ENCODE assay signal across 8 mouse cellular contexts in the genomic region with DNA sequence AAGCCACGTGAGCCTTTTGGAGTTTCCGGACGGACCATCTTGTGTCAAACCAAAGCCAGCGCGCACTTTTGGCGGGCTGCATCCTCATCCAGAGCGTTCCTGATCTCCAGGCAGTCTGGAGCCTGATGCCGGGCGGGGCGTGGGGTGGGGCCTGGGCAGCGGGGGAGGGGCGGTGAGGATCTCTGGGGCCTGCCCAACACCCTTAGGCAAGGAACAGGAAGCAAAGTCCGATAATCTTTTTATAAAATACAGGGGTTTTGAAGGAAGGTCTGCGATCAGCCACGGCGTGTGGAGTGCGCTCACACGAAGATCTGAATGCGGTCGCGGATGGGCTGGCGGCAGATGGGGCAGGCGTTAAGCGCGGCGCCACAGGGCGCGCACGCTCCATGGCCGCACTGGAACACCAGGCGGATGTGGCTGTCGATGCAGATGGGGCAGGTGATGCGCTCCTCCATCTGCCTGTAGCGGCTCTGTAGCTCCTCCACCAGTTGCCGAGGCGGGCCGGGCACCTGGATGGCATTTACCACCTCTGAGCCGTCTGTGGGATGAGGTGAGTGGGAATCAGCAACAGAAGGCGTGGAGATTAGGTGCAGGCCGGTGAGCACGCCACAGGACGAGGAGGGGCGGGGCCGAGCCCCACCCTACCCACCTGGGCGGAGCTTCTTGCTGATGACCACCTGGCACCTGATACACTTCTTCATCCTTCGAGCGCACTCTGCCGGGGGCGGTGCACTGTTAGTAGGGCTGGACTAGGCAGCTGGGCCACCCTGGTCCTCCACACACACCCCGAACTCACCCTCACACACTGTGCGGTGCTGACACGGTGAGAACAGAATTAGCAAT. TPM values are rescaled to one million over a fixed set of nuclear protein-coding genes. Genes with fewer than 3 reads are reported as not detected.
A peak's percentile ranks its signal among the peaks of the same experiment; 100 is the strongest.
DNase-seq lines count a peak whose midpoint lies in the region; ATAC-seq and TF ChIP-seq lines count a peak whose summit lies in the region.

No protein-coding gene starts in this region.

- peaks cover 63% of the 10 kb centered on the region for H3K36me3 ChIP-seq in embryonic facial prominence, embryonic 13.5 days
- H3K36me3 ChIP-seq in hindbrain, embryonic 12.5 days: peaks cover 45% of the 10 kb centered on the region
- peaks cover 21% of the 10 kb centered on the region for H3K36me3 ChIP-seq in liver, embryonic 12.5 days
- peaks cover 67% of the 10 kb centered on the region for H3K36me3 ChIP-seq in midbrain, postnatal 0 days (ENCODE audit: insufficient read depth, low read length)

- WGBS in embryonic facial prominence, embryonic 13.5 days: 1% methylated on average over 52 of the region's 52 CpGs
- 2% methylated on average over 52 of the region's 52 CpGs for WGBS in hindbrain, embryonic 12.5 days
- 4% methylated on average over 52 of the region's 52 CpGs for WGBS in liver, embryonic 12.5 days (ENCODE audit: insufficient replicate concordance)
- 12% methylated on average over 49 of the region's 52 CpGs for WGBS in midbrain, postnatal 0 days

- H3K4me3 ChIP-seq in embryonic facial prominence, embryonic 13.5 days: peak overlapping the region; percentile 57
- peak overlapping the region; percentile 34 for H3K4me3 ChIP-seq in hindbrain, embryonic 12.5 days
- H3K4me3 ChIP-seq in liver, embryonic 12.5 days: peak overlapping the region; percentile 45
- peak overlapping the region; percentile 13; the same call in 1 of the 2 replicates for H3K4me3 ChIP-seq in midbrain, postnatal 0 days (ENCODE audit: low read depth, low read length)

- H3K27me3 ChIP-seq in embryonic facial prominence, embryonic 13.5 days: peaks cover 58% of the 10 kb centered on the region
- peaks cover 71% of the 10 kb centered on the region for H3K27me3 ChIP-seq in hindbrain, embryonic 12.5 days
- H3K27me3 ChIP-seq in liver, embryonic 12.5 days (replicated peaks): peaks cover 59% of the 10 kb centered on the region
- peaks cover 44% of the 10 kb centered on the region for H3K27me3 ChIP-seq in midbrain, postnatal 0 days (ENCODE audit: insufficient read depth, low read length)

- no peaks in the 10 kb centered on the region for H3K9me3 ChIP-seq in embryonic facial prominence, embryonic 13.5 days
- H3K9me3 ChIP-seq in hindbrain, embryonic 12.5 days (replicated peaks): no peaks in the 10 kb centered on the region
- no peaks in the 10 kb centered on the region for H3K9me3 ChIP-seq in liver, embryonic 12.5 days (replicated peaks)
- no peaks in the 10 kb centered on the region for H3K9me3 ChIP-seq in midbrain, postnatal 0 days (ENCODE audit: low read length)

- no peak for TF ChIP-seq CTCF in midbrain, postnatal 0 days (IDR thresholded peaks at IDR 0.05)

- H3K9ac ChIP-seq in embryonic facial prominence, embryonic 13.5 days: peak overlapping the region; percentile 82
- H3K9ac ChIP-seq in hindbrain, embryonic 12.5 days: peak overlapping the region; percentile 56
- H3K9ac ChIP-seq in liver, embryonic 12.5 days: peak overlapping the region; percentile 28; the same call in 1 of the 2 replicates
- peak overlapping the region; percentile 29; the same call in 1 of the 2 replicates for H3K9ac ChIP-seq in midbrain, postnatal 0 days (replicated peaks; ENCODE audit: low read length, poor library complexity, severe bottlenecking)

- ATAC-seq in CD4-positive, CD25-positive, alpha-beta regulatory T cell, adult 4 months: peak; percentile 87
- peak; percentile 68; the same call in 1 of the 2 replicates for ATAC-seq in embryonic facial prominence, embryonic 13.5 days (ENCODE audit: insufficient number of reproducible peaks, insufficient read depth, low FRiP score, low TSS enrichment, low read depth)
- peak; percentile 55 for ATAC-seq in hindbrain, embryonic 12.5 days (ENCODE audit: low FRiP score)
- ATAC-seq in liver, embryonic 12.5 days: peak; percentile 47
- ATAC-seq in midbrain, postnatal 0 days (ENCODE audit: low FRiP score): no peak

- 0 out of 2 replicates have a peak overlapping the region, but pooled peaks have one; percentile 33 for H3K27ac ChIP-seq in embryonic facial prominence, embryonic 13.5 days
- no peak overlapping the region for H3K27ac ChIP-seq in hindbrain, embryonic 12.5 days
- no peak overlapping the region for H3K27ac ChIP-seq in liver, embryonic 12.5 days
- H3K27ac ChIP-seq in midbrain, postnatal 0 days (ENCODE audit: low read depth, low read length): no peak overlapping the region

- H3K4me1 ChIP-seq in embryonic facial prominence, embryonic 13.5 days: peaks cover 44% of the 10 kb centered on the region
- peaks cover 32% of the 10 kb centered on the region for H3K4me1 ChIP-seq in hindbrain, embryonic 12.5 days
- peaks cover 44% of the 10 kb centered on the region for H3K4me1 ChIP-seq in liver, embryonic 12.5 days
- H3K4me1 ChIP-seq in midbrain, postnatal 0 days (ENCODE audit: insufficient read depth, low read length): peaks cover 3% of the 10 kb centered on the region; the same call in 1 of the 2 replicates

- DNase-seq in R1 (ENCODE audit: low read depth, low spot score): peak; percentile 87
- DNase-seq in midbrain, postnatal 0 days (ENCODE audit: low spot score): peak; percentile 28
- peak; percentile 76 for DNase-seq in thymus, postnatal 4 days
- no peak for DNase-seq in left cerebral cortex, adult 18-20 months (ENCODE audit: low spot score in 2 of 2)

- H3K4me2 ChIP-seq in embryonic facial prominence, embryonic 13.5 days: peak overlapping the region; percentile 94
- peak overlapping the region; percentile 65 for H3K4me2 ChIP-seq in hindbrain, embryonic 12.5 days (replicated peaks)
- peak overlapping the region; percentile 67 for H3K4me2 ChIP-seq in liver, embryonic 12.5 days
- peak overlapping the region; percentile 30 for H3K4me2 ChIP-seq in midbrain, postnatal 0 days (ENCODE audit: low read depth, low read length, poor library complexity, severe bottlenecking)

RNA-seq across cellular contexts. Expression of gene Mmp23, which starts 1.5 kb away (rescaled TPM):
- not detected for polyA plus RNA-seq in CD4-positive, CD25-positive, alpha-beta regulatory T cell, adult 4 months (2017; shearing (Covaris generic))
- 24.8 and 26.1 TPM in 2 replicates for polyA plus RNA-seq in embryonic facial prominence, embryonic 13.5 days (2015; fragmentation: Nextera tagmentation; extraction: Ambion mirVana)
- polyA plus RNA-seq in hindbrain, embryonic 12.5 days (2016; fragmentation: Nextera tagmentation; extraction: Ambion mirVana): 3.9 and 5.9 TPM in 2 replicates
- 8.1 and 9.2 TPM in 2 replicates for polyA plus RNA-seq in liver, embryonic 12.5 days (2016; fragmentation: Nextera tagmentation; extraction: Ambion mirVana)
- 4.1 and 6.4 TPM in 2 replicates for total RNA-seq in midbrain, postnatal 0 days (2014; rRNA removed)
- polyA plus RNA-seq in midbrain, postnatal 0 days (2015; fragmentation: Nextera tagmentation; extraction: Ambion mirVana): 4.4 and 5.6 TPM in 2 replicates
- total RNA-seq in left cerebral cortex, adult 18-20 months (2021): 1 to 10 TPM; 2.4 to 4.6 TPM

RNA-seq across cellular contexts. Expression of gene Gm10563, which starts 9.5 kb away (rescaled TPM):
- not detected for polyA plus RNA-seq in CD4-positive, CD25-positive, alpha-beta regulatory T cell, adult 4 months (2017; shearing (Covaris generic))
- polyA plus RNA-seq in embryonic facial prominence, embryonic 13.5 days (2015; fragmentation: Nextera tagmentation; extraction: Ambion mirVana): not detected in 2 replicates
- not detected in 2 replicates for polyA plus RNA-seq in hindbrain, embryonic 12.5 days (2016; fragmentation: Nextera tagmentation; extraction: Ambion mirVana)
- polyA plus RNA-seq in liver, embryonic 12.5 days (2016; fragmentation: Nextera tagmentation; extraction: Ambion mirVana): not detected in 2 replicates
- not detected in 2 replicates for total RNA-seq in midbrain, postnatal 0 days (2014; rRNA removed)
- polyA plus RNA-seq in midbrain, postnatal 0 days (2015; fragmentation: Nextera tagmentation; extraction: Ambion mirVana): not detected in 2 replicates
- total RNA-seq in left cerebral cortex, adult 18-20 months (2021): not detected

RNA-seq across cellular contexts. Expression of gene Mib2, which starts 14.3 kb away (rescaled TPM):
- polyA plus RNA-seq in CD4-positive, CD25-positive, alpha-beta regulatory T cell, adult 4 months (2017; shearing (Covaris generic)): 1 to 10 TPM; 4.8 to 5.1 TPM
- 36.1 and 36.7 TPM in 2 replicates for polyA plus RNA-seq in embryonic facial prominence, embryonic 13.5 days (2015; fragmentation: Nextera tagmentation; extraction: Ambion mirVana)
- polyA plus RNA-seq in hindbrain, embryonic 12.5 days (2016; fragmentation: Nextera tagmentation; extraction: Ambion mirVana): 32.5 and 39.1 TPM in 2 replicates
- 7.2 and 7.4 TPM in 2 replicates for polyA plus RNA-seq in liver, embryonic 12.5 days (2016; fragmentation: Nextera tagmentation; extraction: Ambion mirVana)
- 115 and 118 TPM in 2 replicates for total RNA-seq in midbrain, postnatal 0 days (2014; rRNA removed)
- polyA plus RNA-seq in midbrain, postnatal 0 days (2015; fragmentation: Nextera tagmentation; extraction: Ambion mirVana): 49.3 and 49.5 TPM in 2 replicates
- 100 to 1,000 TPM; 128 to 129 TPM for total RNA-seq in left cerebral cortex, adult 18-20 months (2021)

RNA-seq across cellular contexts. Expression of gene Cdk11b, which starts 30.0 kb away (rescaled TPM):
- polyA plus RNA-seq in CD4-positive, CD25-positive, alpha-beta regulatory T cell, adult 4 months (2017; shearing (Covaris generic)): 100 to 1,000 TPM; 121 to 144 TPM
- polyA plus RNA-seq in embryonic facial prominence, embryonic 13.5 days (2015; fragmentation: Nextera tagmentation; extraction: Ambion mirVana): 73.9 and 76.4 TPM in 2 replicates
- polyA plus RNA-seq in hindbrain, embryonic 12.5 days (2016; fragmentation: Nextera tagmentation; extraction: Ambion mirVana): 85.3 and 86.8 TPM in 2 replicates
- polyA plus RNA-seq in liver, embryonic 12.5 days (2016; fragmentation: Nextera tagmentation; extraction: Ambion mirVana): 41.1 and 45.5 TPM in 2 replicates
- total RNA-seq in midbrain, postnatal 0 days (2014; rRNA removed): 15.2 and 25.3 TPM in 2 replicates
- polyA plus RNA-seq in midbrain, postnatal 0 days (2015; fragmentation: Nextera tagmentation; extraction: Ambion mirVana): 60.2 and 64.1 TPM in 2 replicates
- 10 to 100 TPM; 47.1 to 49.4 TPM for total RNA-seq in left cerebral cortex, adult 18-20 months (2021)

RNA-seq across cellular contexts. Expression of gene Fndc10, which starts 39.5 kb away (rescaled TPM):
- polyA plus RNA-seq in CD4-positive, CD25-positive, alpha-beta regulatory T cell, adult 4 months (2017; shearing (Covaris generic)): 1 to 10 TPM in 1 of 2 experiments, under 1 TPM in 1; 0.59 to 1.4 TPM
- polyA plus RNA-seq in embryonic facial prominence, embryonic 13.5 days (2015; fragmentation: Nextera tagmentation; extraction: Ambion mirVana): 6.5 and 8.7 TPM in 2 replicates
- 10.4 and 10.9 TPM in 2 replicates for polyA plus RNA-seq in hindbrain, embryonic 12.5 days (2016; fragmentation: Nextera tagmentation; extraction: Ambion mirVana)
- polyA plus RNA-seq in liver, embryonic 12.5 days (2016; fragmentation: Nextera tagmentation; extraction: Ambion mirVana): 1.9 and 2.0 TPM in 2 replicates
- 43.8 and 46.4 TPM in 2 replicates for total RNA-seq in midbrain, postnatal 0 days (2014; rRNA removed)
- 24.3 and 27.4 TPM in 2 replicates for polyA plus RNA-seq in midbrain, postnatal 0 days (2015; fragmentation: Nextera tagmentation; extraction: Ambion mirVana)
- 10 to 100 TPM; 27.8 to 32.8 TPM for total RNA-seq in left cerebral cortex, adult 18-20 months (2021)

Comparison
In these comparisons a context has a peak if more than half of its experiments do, and no peak if none do; other contexts are left out.
1. DNase-seq: peak in R1 (single experiment), midbrain, postnatal 0 days (single experiment) and thymus, postnatal 4 days (single experiment); none in left cerebral cortex, adult 18-20 months (0 of 2).
2. H3K4me2 ChIP-seq: peak in every context shown above with its lines; median percentile 94 in embryonic facial prominence, embryonic 13.5 days; 67 in liver, embryonic 12.5 days; 65 in hindbrain, embryonic 12.5 days; 30 in midbrain, postnatal 0 days.
3. H3K9ac ChIP-seq: peak in every context shown above with its lines; median percentile 82 in embryonic facial prominence, embryonic 13.5 days; 56 in hindbrain, embryonic 12.5 days; 29 in midbrain, postnatal 0 days; 28 in liver, embryonic 12.5 days.
4. Peak in every context shown above with its lines, with median percentiles within 50 percentile points of each other: H3K4me3 ChIP-seq.